Mouse (Mus musculus): ENCODE results near the gene Asb10.
"Not testable (repeated sequence)": the region's sequence is repeated elsewhere in the genome, so short reads cannot be mapped to it uniquely, and the experiment has no call there.

Gene Asb10

DNA sequence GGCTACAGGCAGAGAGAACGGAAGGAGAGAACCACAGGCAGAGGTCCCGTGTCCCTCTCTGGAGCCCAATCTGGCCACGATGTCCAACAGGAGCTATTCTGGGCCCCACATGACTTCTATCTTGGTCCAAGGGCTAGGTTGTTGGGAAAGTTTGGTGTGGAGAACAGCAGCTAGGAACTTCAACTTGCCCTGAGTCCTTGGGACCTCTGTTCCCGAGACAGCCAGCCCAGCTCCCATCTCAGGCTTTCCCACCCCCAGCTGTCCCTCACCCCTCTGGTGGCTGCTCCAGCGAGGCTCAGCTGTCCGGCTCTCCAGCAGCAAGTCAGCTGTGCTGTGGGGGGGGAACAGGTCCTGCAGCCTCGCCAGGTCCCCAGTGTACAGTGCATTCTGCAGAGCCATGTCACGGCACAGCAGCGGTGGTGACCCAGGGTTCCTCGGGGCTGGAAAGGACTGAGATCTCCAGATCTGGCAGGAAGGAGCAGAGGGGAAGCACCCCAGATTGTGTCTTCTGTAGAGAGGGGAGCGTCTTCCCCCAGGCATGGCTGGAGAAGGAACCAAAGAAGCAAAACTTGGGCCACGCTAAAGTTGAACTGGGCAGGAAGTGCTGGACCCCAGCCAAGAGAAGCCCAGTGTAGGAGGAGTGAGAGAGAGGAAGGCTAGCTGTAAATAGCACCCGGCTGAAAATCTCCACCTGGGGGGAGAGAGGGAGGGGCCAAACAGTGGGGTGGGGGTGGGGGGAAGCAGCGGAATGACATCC is at the start of gene Asb10:
Gene Asb10 (minus strand): TSS at position 592 of the 757 bp plus-strand sequence.
- DNase-seq (ENCODE audit: extremely low read depth, low read depth), result peak; percentile 49

DNA sequence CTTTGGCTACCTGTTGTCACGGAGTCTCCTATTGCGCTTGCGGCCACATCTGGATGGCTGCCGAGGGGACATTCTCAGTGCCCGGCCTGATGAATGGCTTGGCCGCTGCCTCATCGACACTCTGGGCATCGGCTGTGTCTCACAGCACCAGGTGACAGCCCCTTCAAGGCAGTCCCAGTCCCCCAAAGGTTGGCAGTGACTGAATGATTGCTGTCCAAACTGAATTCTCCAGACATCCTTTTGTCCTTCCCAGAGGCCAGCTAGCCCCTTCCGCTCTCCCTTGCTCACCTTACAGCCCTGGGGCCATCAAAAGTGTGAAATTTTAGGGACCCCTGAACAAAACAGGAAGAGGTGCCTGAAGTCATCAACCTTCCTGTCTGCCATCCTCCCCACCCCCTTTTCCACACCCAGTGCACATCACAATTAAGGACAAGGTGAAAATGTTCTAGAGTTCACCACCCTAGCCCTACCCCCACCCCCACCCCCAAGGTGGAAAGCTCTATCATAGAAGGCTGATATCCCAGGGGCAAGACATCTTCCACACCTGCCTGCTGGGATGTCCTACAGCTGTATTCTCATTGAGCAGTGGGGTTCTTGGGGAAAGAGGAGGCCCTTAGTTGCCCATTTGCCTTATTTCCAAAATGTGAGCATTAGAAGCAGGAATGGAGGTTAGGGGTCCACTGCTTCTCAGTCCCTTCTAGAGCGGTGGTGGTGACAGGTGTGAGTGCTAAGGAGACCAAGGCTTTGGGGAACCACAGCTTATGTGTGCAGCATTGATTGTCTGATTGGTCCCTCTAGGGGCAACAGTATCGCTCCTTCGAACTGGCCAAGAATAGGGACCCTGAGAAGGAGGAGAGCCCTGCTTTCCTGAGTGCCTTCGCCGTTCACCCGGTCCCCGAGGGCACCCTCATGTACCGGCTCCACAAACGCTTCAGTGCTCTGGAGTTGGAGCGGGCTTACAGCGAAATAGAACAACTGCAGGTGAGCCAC is 49.0 kb upstream of the Asb10 start:
- DNase-seq (ENCODE audit: extremely low read depth, low read depth), result no peak

DNA sequence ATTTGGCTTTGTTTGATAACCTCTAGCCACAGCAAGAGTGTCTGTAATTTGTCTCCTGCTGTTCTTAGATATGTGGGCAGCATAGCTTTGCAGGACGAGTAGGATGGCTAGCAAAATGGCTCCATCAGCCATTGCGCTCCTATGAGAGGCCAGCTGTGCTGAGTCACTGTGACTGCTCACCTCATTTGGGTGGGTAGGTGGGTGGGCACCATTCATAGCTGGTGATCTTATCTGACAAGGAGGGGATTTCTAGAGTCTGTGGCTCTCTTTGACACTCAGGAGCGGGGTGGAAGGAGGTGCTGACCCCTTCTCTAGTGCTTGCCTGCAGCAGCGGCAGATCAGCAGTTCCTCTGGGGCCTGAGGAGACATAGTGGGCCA is 46.4 kb upstream of the Asb10 start:
- no peak for DNase-seq (ENCODE audit: extremely low read depth, low read depth)

DNA sequence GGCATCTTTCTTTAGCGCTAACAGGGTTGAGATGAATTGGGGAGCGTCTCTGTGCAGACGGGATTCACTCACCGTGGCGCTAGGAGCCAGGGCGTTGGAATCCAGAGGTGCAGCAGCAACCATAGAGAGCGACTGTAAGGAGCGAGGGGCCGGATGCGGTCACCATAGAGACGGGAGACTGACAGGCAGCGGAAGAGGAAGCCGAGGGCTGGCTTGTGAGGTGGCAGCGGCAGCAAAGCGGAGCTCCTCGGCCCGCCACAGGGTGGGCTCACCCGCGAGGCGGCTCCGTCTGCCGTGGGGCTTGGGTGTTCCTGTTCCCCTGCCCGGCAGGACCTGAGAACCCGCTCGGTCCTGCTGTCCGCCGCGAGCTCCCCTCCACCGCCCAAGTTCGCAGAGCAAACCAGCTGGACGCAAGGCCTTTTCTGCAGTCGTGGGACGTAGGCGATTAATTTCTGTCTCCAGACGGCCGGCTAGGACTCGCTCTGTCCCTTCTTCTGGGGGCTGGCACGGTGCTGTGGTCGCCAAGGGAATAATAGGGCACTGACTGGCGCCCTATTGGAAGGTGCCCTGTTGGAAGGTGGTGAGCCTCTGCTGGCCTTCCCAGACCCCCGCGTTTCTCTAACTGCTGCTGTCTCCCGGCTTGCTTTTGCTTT is 45.9 kb upstream of the Asb10 start, which contains the start of gene Chpf2:
Gene Chpf2 (plus strand): TSS at position 195 of the 653 bp plus-strand sequence.
- peak; percentile 89 for DNase-seq (ENCODE audit: extremely low read depth, low read depth)

DNA sequence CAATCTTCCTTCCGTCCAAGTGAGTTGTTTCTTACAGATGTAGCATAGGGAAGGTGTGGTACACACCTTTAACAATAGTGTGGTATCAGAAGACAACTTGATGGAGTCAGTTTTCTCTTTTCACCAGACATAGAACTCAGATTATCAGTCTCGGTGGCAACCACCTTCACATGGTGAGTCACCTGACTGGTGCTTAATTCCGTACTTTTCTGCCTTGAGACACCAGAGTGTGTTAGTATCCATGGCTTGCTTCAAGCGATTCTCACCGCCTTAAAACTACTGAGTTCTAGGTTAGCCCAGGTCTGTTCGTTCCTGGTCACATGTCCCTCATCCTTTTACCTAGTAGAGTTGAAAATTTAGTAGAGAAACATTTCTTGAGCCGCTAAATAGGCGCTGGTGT is 45.3 kb upstream of the Asb10 start:
- DNase-seq (ENCODE audit: extremely low read depth, low read depth), result no peak

DNA sequence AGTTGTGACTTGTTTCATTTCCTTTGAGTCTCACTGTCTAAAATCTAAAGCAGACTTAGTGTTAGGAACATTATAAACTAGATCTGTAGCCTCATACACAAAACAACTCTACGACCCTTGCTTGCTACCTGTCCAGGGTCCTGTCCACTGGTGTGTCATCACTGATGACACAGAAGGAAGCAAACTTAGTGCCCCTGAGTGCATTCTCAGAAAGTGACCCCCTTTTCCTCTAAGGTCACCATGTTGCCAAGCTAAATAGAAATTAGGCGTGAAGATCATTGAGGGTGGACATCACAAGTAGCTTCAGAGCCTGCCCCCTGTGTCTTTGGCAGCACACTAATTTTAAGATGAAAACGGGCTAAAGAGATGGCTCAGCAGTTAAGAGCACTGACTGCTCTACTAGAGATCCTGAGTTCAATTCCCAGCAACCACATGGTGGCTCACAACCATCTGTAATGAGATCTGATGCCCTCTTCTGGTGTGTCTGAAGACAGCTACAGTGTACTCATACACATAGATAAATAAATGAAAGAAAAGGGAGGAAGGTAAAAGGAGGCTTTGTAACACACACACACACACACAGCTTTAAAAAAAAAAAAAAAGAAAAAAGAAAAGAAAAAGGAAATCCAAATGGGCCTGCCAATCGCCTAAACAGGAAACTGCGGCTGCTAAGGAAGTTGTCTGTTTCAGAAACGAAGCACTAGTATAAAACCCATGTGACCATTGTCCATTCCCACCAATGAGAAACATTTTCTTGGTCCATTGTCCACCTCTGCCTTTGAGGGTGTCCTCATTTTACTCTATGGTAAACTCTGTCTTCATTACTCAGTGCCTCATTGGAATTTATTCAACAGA is 37.6 kb upstream of the Asb10 start:
- no peak for DNase-seq (ENCODE audit: extremely low read depth, low read depth)

DNA sequence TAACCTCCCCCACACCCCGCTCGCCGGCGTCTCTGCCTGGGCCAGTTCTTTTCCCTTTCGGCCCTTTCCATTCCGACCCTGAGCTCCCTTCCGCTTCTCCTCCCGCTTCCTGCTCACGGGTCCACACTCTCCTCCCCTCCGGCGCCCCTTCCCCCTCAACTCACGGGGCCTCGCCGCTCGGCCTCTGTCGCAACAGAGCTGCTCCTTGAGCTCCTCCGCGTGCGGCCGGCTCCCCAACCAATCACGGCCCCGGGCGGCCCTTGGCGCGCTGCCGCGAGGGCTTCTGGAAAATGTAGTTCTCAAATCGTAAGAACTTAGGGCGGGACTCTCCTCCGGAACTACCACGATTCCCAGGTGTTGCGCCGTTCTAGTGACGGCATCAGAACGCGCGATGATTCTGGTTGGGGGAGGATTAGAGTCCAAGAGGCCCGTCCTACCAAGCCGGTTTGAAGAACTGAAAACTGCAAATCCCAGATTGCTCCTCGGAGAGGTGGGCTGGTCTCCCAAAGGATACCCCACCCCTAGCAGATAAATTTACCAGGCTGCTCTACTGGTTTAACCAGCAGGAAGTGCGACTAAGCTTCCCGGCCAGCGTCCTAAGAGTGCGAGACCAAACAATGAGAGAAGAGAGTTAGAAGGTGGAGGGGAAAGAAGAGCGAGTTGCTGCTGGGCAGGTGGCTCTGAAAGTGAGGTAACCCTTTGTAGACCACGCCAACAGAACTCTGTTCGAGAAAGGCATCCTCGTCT is 36.6 kb upstream of the Asb10 start, which contains the start of gene Abcf2:
Gene Abcf2 (minus strand): TSS at position 285 of the 747 bp plus-strand sequence.
- peak; percentile 100 for DNase-seq (ENCODE audit: extremely low read depth, low read depth)

DNA sequence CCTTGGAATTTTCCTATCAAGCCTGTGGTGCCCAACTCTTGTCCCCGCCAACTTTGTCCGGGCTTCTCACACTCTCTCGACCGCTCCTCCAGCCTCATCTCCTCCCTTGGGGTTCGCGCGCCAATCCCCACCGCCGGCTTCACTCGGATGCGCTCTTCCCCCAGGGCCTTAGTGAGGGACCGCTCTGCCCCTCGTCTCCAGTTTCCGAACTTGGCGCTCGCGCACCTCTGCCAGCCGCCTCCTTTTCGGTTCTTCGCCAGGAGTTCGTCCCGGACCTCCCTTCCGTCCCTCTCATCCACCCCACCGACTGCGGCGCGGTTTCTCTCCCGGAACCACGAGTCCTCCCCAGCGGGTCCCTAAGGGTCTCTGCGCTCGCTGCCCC is 36.0 kb upstream of the Asb10 start:
- no peak for DNase-seq (ENCODE audit: extremely low read depth, low read depth)

DNA sequence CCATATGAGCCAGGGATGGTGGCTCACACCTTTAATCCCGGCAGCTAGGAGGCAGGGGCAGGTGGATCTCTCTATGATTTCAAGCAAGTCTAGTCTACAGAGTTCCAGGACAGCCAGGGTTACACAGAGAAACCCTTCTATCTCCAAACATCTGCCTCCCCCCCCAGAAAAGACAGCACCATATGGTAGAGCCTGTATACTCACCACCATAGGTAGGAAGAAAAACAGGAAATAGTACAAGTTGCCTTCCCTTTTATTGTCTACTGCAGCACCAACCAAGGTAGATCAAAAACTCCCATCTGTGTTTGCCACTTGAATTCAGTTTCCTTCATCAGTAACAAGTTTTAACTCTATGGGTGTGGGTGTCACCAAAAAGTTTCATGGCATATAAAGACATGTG is 35.2 kb upstream of the Asb10 start:
- peak; percentile 71 for DNase-seq (ENCODE audit: extremely low read depth, low read depth)

DNA sequence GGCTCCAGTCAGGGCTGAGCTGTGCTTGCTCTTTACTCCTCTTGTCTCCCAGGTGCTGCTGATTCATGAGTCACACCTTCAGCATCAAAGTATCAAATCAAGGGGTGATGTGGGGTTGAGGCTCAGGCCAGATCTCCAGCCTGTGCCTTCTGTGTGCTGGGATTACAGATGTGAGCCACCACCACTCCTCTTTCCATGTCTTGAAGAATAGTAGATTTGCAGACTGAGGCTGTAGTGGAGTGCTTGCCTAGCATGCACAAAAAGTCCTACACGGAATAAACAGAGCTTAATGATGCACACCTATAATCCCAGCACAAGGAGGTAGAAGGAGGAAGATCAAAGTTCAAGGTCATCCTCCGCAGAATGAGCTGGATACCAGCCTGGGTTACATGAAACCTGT is 15.9 kb upstream of the Asb10 start, which contains the start of gene 4931409K22Rik:
Gene 4931409K22Rik (minus strand): TSS at position 101 of the 400 bp plus-strand sequence.
- DNase-seq (ENCODE audit: extremely low read depth, low read depth), result no peak

DNA sequence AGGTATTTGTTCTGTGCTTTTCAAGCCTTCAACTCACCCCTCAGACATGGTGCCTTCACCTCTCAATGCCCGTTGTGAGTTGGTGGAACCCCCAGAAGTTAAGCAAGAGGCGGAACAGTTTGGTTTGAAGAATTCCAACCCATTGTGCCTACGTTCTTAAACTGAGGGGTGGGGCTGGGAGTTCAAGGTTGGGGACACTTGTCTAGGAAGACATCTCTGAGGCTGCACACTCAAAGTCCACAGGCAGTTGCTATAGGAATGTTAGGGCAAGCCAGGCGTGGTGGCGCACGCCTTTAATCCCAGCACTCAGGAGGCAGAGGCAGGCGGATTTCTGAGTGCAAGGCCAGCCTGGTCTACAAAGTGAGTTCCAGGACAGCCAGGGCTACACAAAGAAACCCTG is 14.6 kb upstream of the Asb10 start:
- DNase-seq (ENCODE audit: extremely low read depth, low read depth), result not testable (repeated sequence)

DNA sequence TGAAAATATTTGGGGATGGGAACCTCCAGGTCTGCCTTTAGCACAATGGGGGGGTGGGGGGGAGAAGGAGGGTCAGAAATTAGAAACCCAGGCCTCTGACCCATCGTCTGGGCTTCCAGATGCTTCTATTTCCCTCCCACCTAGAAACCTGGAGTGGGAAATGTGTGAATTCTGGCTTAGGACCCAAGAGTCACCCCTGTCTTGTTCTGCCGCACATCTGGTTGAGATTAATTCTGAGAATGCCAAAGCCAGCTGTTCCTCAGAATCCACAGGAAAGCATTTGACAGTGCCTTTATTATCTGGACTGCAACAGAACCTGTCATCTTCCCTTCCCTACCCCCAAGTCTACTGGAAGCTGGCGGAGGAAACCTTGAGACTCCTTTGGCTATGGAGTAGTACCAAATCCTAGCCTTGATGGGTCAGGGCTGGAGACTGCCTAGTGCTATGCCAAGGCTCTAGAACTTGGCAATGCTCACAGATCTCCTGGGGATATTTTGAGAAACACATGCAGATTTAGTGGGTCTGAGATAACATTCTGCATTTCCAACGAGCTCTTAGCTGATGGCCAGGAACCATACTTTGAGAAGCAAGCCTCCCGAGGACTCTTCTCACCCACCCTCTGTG is 13.0 kb upstream of the Asb10 start:
- no peak for DNase-seq (ENCODE audit: extremely low read depth, low read depth)

DNA sequence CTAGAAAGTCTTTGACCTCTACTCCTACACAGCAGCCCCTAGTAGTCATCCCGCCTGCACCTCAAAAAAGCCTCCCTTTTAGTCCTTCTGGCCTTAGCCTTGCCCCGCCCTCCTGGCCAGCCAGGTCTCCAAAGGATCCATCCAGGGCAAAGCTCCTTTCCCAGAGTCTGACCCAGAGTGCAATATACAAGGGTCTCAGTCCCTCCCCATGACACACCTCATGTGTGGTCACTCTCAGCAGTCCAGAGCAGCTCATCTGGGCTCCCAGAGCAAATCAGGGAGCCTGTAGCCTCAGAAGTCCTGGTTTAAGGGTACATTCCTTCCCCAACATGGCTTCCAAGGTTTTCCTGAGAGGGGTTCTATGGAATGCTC is 10.5 kb upstream of the Asb10 start:
- DNase-seq (ENCODE audit: extremely low read depth, low read depth), result no peak

DNA sequence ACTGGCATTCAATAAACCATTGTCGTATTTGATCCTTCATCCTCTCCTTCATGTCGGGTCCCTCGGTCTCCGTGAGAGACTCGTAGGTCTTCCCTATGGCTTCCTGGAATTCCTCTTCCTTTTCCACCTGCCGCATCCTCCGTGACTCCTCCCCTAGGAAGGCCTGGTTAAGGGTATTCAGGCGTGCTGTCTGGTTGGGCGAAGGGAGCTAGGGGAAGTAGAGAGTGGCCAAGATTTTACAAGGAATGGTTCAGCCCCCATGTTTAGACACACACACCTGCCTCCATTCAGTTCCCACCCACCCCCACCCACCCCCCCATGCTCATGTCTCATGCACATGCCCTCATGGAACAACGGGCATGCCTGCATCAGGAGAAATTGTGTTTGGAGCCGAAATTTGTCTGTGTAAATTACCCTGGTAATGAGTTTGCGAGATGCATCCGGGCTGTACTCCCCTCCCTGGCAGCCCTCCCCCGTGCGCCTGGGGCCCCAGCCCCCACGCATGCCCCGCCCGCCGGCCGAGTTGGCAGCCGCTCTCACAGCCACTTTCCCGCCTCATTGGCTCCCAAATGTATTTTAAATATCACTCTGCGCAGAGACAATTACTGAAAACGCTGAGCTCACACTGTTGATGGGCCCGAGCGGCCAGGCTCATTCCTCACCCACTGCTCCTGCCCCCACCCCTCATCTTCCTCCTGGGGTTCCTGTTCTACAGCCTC is 10.0 kb upstream of the Asb10 start:
- no peak for DNase-seq (ENCODE audit: extremely low read depth, low read depth)

DNA sequence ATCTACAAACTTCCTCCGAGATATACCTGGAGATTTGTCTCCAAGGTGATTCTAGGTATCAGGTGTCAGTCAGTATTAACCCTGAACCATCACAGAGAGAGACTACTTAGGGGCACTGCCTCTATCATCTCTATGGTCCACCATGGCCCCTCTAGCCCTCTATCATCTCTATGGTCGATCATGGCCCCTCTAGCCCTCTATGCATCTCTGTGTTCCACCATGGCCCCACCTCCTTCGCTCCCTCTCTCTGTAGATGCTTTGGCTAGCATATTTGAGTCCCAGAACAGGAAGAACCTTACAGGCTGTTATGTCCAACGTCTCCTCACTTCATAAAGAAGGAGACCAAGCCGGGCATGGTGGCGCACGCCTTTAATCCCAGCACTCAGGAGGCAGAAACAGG is 1.9 kb upstream of the Asb10 start:
- peak; percentile 58 for DNase-seq (ENCODE audit: extremely low read depth, low read depth)

DNA sequence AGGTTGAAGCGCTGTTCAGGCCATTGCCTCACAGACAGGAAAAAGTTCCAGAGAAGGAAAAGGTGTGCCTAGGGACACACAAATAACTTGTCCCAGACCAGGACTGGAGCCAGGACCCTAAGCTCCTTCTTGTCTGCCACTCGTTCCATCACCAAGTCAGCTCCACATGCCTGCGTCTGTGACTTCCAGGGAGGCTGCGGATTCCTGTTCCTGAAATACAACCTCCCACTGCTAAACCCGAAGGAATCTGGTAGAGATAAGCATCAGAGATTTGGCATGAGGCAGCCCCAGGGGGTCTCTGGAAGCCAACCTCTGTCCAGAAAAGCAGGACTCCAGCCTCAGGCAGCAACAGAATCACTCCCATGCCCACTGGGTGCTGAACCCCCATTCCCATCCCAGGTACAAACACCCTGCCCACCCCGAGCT is 379 bp upstream of the Asb10 start:
- no peak for DNase-seq (ENCODE audit: extremely low read depth, low read depth)

DNA sequence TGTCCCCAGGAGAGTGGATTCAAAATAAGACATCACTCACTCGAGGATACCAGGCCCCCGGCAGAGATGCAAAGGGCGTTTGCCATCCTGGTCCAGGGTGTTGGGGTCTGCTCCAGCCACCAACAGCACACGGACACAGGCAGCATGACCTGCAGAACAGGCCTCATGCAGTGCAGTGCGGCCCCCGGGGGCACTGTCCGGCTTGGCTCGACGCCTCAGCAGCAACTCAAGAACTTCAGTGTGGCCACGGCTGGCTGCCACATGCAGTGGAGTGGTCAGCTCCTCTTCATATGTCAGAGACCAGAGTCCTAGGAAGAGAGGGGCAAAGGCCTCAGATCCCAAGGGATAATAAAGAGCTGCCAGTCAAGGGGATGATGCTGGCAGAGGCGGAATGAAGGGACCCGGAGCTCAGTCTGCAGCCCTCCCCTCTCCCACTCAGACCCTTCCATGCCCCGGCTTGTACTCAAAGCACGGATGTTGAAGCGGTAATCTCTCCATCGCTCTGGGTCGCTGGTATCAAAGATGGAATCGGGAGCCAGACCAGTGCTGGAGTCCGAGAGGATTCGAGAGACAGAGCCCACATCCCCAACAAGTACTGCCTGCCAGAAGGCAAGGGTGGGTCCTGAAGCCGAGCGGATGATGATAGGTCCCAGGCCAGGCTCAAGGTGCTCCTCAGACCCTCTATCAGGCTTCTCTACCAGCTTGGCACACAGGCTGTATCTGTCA is 1.0 kb downstream of the Asb10 start:
- DNase-seq (ENCODE audit: extremely low read depth, low read depth), result no peak

DNA sequence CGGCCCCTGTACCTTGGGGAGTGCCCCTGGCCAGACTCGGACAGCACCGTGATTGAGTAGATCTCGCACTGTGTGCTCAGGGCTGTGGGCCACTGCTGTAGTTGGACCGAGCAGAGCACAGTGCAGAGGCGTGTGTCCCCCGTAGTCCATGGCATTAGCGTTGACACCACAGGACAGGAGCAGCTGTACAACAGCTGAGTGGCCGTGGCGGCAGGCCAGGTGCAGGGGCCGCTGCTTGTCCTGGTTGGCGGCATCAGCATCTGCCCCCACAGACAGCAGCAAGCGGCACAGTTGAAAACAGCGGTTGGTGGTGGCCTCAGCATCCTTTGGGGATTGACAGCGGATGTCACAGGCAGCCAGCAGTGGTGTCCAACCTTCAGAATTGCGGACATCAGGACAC is 3.2 kb downstream of the Asb10 start:
- no peak for DNase-seq (ENCODE audit: extremely low read depth, low read depth)
